Mouse (Mus musculus) adrenal gland, postnatal 25 days (tissue): ENCODE measurements at regions not wholly inside any gene's neighbourhood (a gene's known extent, or its start where the extent isn't known, plus 50 kb on each side); places are given as distances from the start of the nearest gene placed in this dataset.

Experiments
- DNase-seq: peaks from one replicate; pipeline ENCODE4 v3.0.0; 2021; ENCODE audit warnings: mixed read lengths

- DNase-seq = no peak
Observed at GRCm38 (mm10) chr17:45790959-45791520, 57.4 kb upstream of the 1600014C23Rik start.

- no peak for DNase-seq
Observed at GRCm38 (mm10) chr17:45789777-45790176, 56.1 kb upstream of the 1600014C23Rik start.

GRCm38 (mm10) chr17:45784905-45785304, 51.3 kb upstream of the 1600014C23Rik start:
- DNase-seq = no peak

GRCm38 (mm10) chr17:45784496-45784895, 50.9 kb upstream of the 1600014C23Rik start:
- DNase-seq = no peak
